8 mouse cellular contexts compared by ENCODE assay signal in the genomic region with DNA sequence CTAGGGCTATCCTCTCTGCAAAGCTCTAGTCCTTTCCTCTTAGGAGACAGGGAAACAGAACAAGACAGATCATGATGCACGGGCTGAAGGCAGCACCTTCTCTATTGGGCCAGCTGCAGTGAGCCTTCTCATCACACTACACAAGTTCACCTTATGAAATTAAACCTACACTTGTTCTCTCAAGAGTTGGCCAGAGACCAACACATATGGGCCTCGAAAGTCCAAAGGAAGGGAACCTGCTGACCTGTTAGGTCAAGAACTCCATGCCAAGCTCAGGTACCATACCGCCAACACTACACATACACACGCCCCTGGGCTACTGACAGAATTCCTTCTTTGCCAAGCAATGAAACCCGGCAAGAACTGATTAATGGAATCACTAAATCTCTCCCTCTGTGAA. TPM values are rescaled to one million over a fixed set of nuclear protein-coding genes. Genes with fewer than 3 reads are reported as not detected.
DNase-seq lines count a peak whose midpoint lies in the region; ATAC-seq and TF ChIP-seq lines count a peak whose summit lies in the region.

No protein-coding gene starts in this region.

- no peak for TF ChIP-seq POLR2A in MEL (IDR thresholded peaks at IDR 0.05; ENCODE audit: control insufficient read depth in 1 of 2, insufficient read depth in 1 of 2, low read depth in 1 of 2, low read length in 2 of 2, poor library complexity in 1 of 2)

- H3K27me3 ChIP-seq in heart, embryonic 13.5 days (replicated peaks): no peaks in the 10 kb centered on the region
- no peaks in the 10 kb centered on the region for H3K27me3 ChIP-seq in MEL (ENCODE audit: control insufficient read depth in 1 of 2, insufficient read depth in 2 of 2, low read length in 2 of 2)
- H3K27me3 ChIP-seq in forebrain, embryonic 15.5 days: no peaks in the 10 kb centered on the region
- H3K27me3 ChIP-seq in liver, embryonic 13.5 days: no peaks in the 10 kb centered on the region

- H3K9ac ChIP-seq in heart, embryonic 13.5 days: peak overlapping the region; percentile 96
- H3K9ac ChIP-seq in MEL (ENCODE audit: control insufficient read depth, low read depth, low read length, poor library complexity, severe bottlenecking): peak overlapping the region; percentile 81
- H3K9ac ChIP-seq in forebrain, embryonic 15.5 days (replicated peaks): peak overlapping the region; percentile 88
- peak overlapping the region; percentile 90 for H3K9ac ChIP-seq in liver, embryonic 13.5 days

- peak overlapping the region; percentile 87 for H3K27ac ChIP-seq in heart, embryonic 13.5 days (replicated peaks)
- no peak overlapping the region for H3K27ac ChIP-seq in MEL (ENCODE audit: control insufficient read depth, low read depth, low read length)
- H3K27ac ChIP-seq in forebrain, embryonic 15.5 days (replicated peaks): no peak overlapping the region
- H3K27ac ChIP-seq in liver, embryonic 13.5 days: no peak overlapping the region

- ATAC-seq in heart, embryonic 13.5 days (ENCODE audit: extremely low read depth, insufficient number of reproducible peaks, low FRiP score, low TSS enrichment): no peak
- no peak for ATAC-seq in forebrain, embryonic 15.5 days (replicated peaks)
- ATAC-seq in liver, embryonic 13.5 days (ENCODE audit: low read depth): no peak

- H3K4me3 ChIP-seq in heart, embryonic 13.5 days: peak overlapping the region; percentile 78
- H3K4me3 ChIP-seq in MEL (ENCODE audit: control insufficient read depth in 1 of 2, insufficient read depth in 1 of 2, low read depth in 2 of 2, low read length in 2 of 2): peak overlapping the region; percentile 57 to 87
- H3K4me3 ChIP-seq in forebrain, embryonic 15.5 days: peak overlapping the region; percentile 81
- peak overlapping the region; percentile 85 for H3K4me3 ChIP-seq in liver, embryonic 13.5 days (replicated peaks)

- peaks cover 33% of the 10 kb centered on the region for H3K4me1 ChIP-seq in heart, embryonic 13.5 days
- H3K4me1 ChIP-seq in MEL (ENCODE audit: control insufficient read depth in 1 of 2, insufficient read depth in 2 of 2, low read length in 2 of 2): peaks cover 0 to 14% of the 10 kb centered on the region in 2 experiments; a peak in 3 of 4 replicates
- H3K4me1 ChIP-seq in forebrain, embryonic 15.5 days: peaks cover 27% of the 10 kb centered on the region
- peaks cover 29% of the 10 kb centered on the region for H3K4me1 ChIP-seq in liver, embryonic 13.5 days (replicated peaks)

- H3K9me3 ChIP-seq in heart, embryonic 13.5 days: no peaks in the 10 kb centered on the region
- no peaks in the 10 kb centered on the region for H3K9me3 ChIP-seq in MEL (replicated peaks; ENCODE audit: insufficient read depth, low read length)
- no peaks in the 10 kb centered on the region for H3K9me3 ChIP-seq in forebrain, embryonic 15.5 days
- no peaks in the 10 kb centered on the region for H3K9me3 ChIP-seq in liver, embryonic 13.5 days (replicated peaks)

- no peaks in the 10 kb centered on the region for H3K36me3 ChIP-seq in heart, embryonic 13.5 days
- H3K36me3 ChIP-seq in MEL (ENCODE audit: control insufficient read depth in 1 of 2, insufficient read depth in 2 of 2, low read length in 2 of 2): peaks cover 0 to 6% of the 10 kb centered on the region in 2 experiments; a peak in 2 of 4 replicates
- no peaks in the 10 kb centered on the region for H3K36me3 ChIP-seq in forebrain, embryonic 15.5 days
- H3K36me3 ChIP-seq in liver, embryonic 13.5 days: no peaks in the 10 kb centered on the region

- H3K79me2 ChIP-seq in MEL (ENCODE audit: control insufficient read depth, insufficient read depth, low read length, poor library complexity): peaks cover 13% of the 10 kb centered on the region

- TF ChIP-seq RAD21 in MEL (IDR thresholded peaks at IDR 0.05; ENCODE audit: low read depth, low read length): no peak

- 24% methylated on average over 5 of the region's 5 CpGs for WGBS in heart, embryonic 13.5 days
- 35% methylated on average over 5 of the region's 5 CpGs for WGBS in forebrain, embryonic 15.5 days
- 36% methylated on average over 5 of the region's 5 CpGs for WGBS in liver, embryonic 13.5 days (ENCODE audit: insufficient replicate concordance)

- peak overlapping the region; percentile 88 for H3K4me2 ChIP-seq in heart, embryonic 13.5 days
- H3K4me2 ChIP-seq in forebrain, embryonic 15.5 days (replicated peaks): peak overlapping the region; percentile 76
- H3K4me2 ChIP-seq in liver, embryonic 13.5 days: peak overlapping the region; percentile 96

- no peak for TF ChIP-seq EP300 in MEL (IDR thresholded peaks at IDR 0.05; ENCODE audit: low read depth in 1 of 2, low read length in 2 of 2)

- no peak for DNase-seq in heart, postnatal 25 days (ENCODE audit: low spot score)
- DNase-seq in MEL (ENCODE audit: low read depth, low spot score): no peak
- DNase-seq in liver, embryonic 13.5 days: no peak
- no peak for DNase-seq in ovary, postnatal 36 days (ENCODE audit: low spot score)
- DNase-seq in embryo, embryonic 11 days: no peak
- no peak for DNase-seq in embryo, embryonic 9.5 days (ENCODE audit: extremely low spot score)

- intact Hi-C loops in heart, postnatal 25 days (cut with DNase I): loop anchor here (5.0 kb wide), 1 partner anchor 113 kb away; no protein-coding TSS in a partner anchor

- TF ChIP-seq CTCF in MEL (IDR thresholded peaks at IDR 0.05 in 2 of 3, conservative IDR thresholded peaks at IDR 0.05 in 1 of 3; ENCODE audit: control insufficient read depth in 1 of 3, insufficient read depth in 1 of 3, low read depth in 2 of 3, low read length in 3 of 3, poor library complexity in 1 of 3, severe bottlenecking in 1 of 3): no peak

TF ChIP-seq in MEL, 35 proteins besides CTCF, POLR2A, EP300 and RAD21:
- TF ChIP-seq MAX (IDR thresholded peaks at IDR 0.05; ENCODE audit: low read length) (no peak), E2F4 (IDR thresholded peaks at IDR 0.05; ENCODE audit: borderline replicate concordance, low read depth, low read length) (no peak), ZNF384 (IDR thresholded peaks at IDR 0.05; ENCODE audit: low read depth, low read length) (no peak), BHLHE40 (IDR thresholded peaks at IDR 0.05; ENCODE audit: borderline replicate concordance, low read depth, low read length) (no peak), NRF1 (IDR thresholded peaks at IDR 0.05; ENCODE audit: insufficient read depth, low read depth, low read length, poor library complexity, severe bottlenecking) (no peak), GABPA (IDR thresholded peaks at IDR 0.05; ENCODE audit: low read depth, low read length) (no peak)

RNA-seq across cellular contexts. Expression of a gene that starts 0.5 kb away (rescaled TPM):
- polyA plus RNA-seq in heart, embryonic 13.5 days (2015; fragmentation: Nextera tagmentation; extraction: Ambion mirVana): not detected in 2 replicates
- total RNA-seq in heart, postnatal 25 days (2021): not detected
- 0.58 TPM in 1 of 2 replicates, not detected in the other for total RNA-seq in MEL (2012; rRNA removed)
- not detected for polyA plus RNA-seq in MEL (2012; ENCODE audit: insufficient read depth in 1 of 2, insufficient read length in 2 of 2, low read depth in 1 of 2, low replicate concordance in 2 of 2, missing spikeins in 1 of 2)
- not detected in 2 replicates for polyA plus RNA-seq in forebrain, embryonic 15.5 days (2015; fragmentation: Nextera tagmentation; extraction: Ambion mirVana)
- polyA plus RNA-seq in liver, embryonic 13.5 days (2015; fragmentation: Nextera tagmentation; extraction: Ambion mirVana): not detected in 2 replicates

RNA-seq across cellular contexts. Expression of a gene that starts 1.1 kb away (rescaled TPM):
- 24.9 and 25.6 TPM in 2 replicates for polyA plus RNA-seq in heart, embryonic 13.5 days (2015; fragmentation: Nextera tagmentation; extraction: Ambion mirVana)
- total RNA-seq in heart, postnatal 25 days (2021): 10 to 100 TPM; 21.3 to 22.6 TPM
- total RNA-seq in MEL (2012; rRNA removed): 7.7 TPM in 2 replicates
- polyA plus RNA-seq in MEL (2012; ENCODE audit: insufficient read depth in 1 of 2, insufficient read length in 2 of 2, low read depth in 1 of 2, low replicate concordance in 2 of 2, missing spikeins in 1 of 2): 1 to 10 TPM in 1 of 2 experiments, not detected in 1; 9.4 TPM
- polyA plus RNA-seq in forebrain, embryonic 15.5 days (2015; fragmentation: Nextera tagmentation; extraction: Ambion mirVana): 22.1 and 22.8 TPM in 2 replicates
- polyA plus RNA-seq in liver, embryonic 13.5 days (2015; fragmentation: Nextera tagmentation; extraction: Ambion mirVana): 10.6 and 13.6 TPM in 2 replicates
